Comparison of ENCODE assay signal across 13 mouse cellular contexts in genomic region chr11:102411061-102411460, GRCm38 (mm10). TPM values are rescaled to one million over a fixed set of nuclear protein-coding genes. Genes with fewer than 3 reads are reported as not detected.
DNase-seq lines count a peak whose midpoint lies in the region; ATAC-seq lines count a peak whose summit lies in the region.
"Had no signal": no experiment of that assay in that cellular context is flagged by ENCODE, and none has a peak within 500 bp of the region (broad histone marks: within the 10 kb centered on the region; RNA-seq: fewer than 3 reads in every experiment).

No protein-coding gene starts in this region.

- 0 out of 2 replicates have a peak overlapping the region, but pooled peaks have one; percentile 48 for H3K27ac ChIP-seq in kidney, embryonic 15.5 days
- H3K27ac ChIP-seq in liver, embryonic 15.5 days (replicated peaks): peak overlapping the region; percentile 53
- H3K27ac ChIP-seq in forebrain, embryonic 13.5 days: no peak overlapping the region
- H3K27ac ChIP-seq: embryonic facial prominence, embryonic 10.5 days had no signal

- no peak overlapping the region for H3K4me2 ChIP-seq in kidney, embryonic 15.5 days
- peak overlapping the region; percentile 38; the same call in 1 of the 2 replicates for H3K4me2 ChIP-seq in liver, embryonic 15.5 days
- H3K4me2 ChIP-seq in forebrain, embryonic 13.5 days: no peak overlapping the region
- H3K4me2 ChIP-seq: limb, embryonic 15.5 days had no signal

- 67% methylated on average over 3 of the region's 3 CpGs for WGBS in kidney, embryonic 15.5 days
- 72% methylated on average over 3 of the region's 3 CpGs for WGBS in liver, embryonic 15.5 days (ENCODE audit: insufficient replicate concordance)
- WGBS in forebrain, embryonic 13.5 days: 78% methylated on average over 3 of the region's 3 CpGs

- H3K9me3 ChIP-seq in kidney, embryonic 15.5 days (replicated peaks): no peaks in the 10 kb centered on the region
- H3K9me3 ChIP-seq in liver, embryonic 15.5 days (replicated peaks): no peaks in the 10 kb centered on the region
- H3K9me3 ChIP-seq in forebrain, embryonic 13.5 days (replicated peaks): no peaks in the 10 kb centered on the region
- H3K9me3 ChIP-seq: embryonic facial prominence, embryonic 10.5 days; limb, embryonic 15.5 days had no signal

- no peak overlapping the region for H3K4me3 ChIP-seq in kidney, embryonic 15.5 days (replicated peaks)
- no peak overlapping the region for H3K4me3 ChIP-seq in liver, embryonic 15.5 days (replicated peaks)
- H3K4me3 ChIP-seq in forebrain, embryonic 13.5 days: no peak overlapping the region
- H3K4me3 ChIP-seq: embryonic facial prominence, embryonic 10.5 days; limb, embryonic 15.5 days had no signal

- H3K4me1 ChIP-seq in kidney, embryonic 15.5 days: peaks cover 37% of the 10 kb centered on the region
- peaks cover 47% of the 10 kb centered on the region for H3K4me1 ChIP-seq in liver, embryonic 15.5 days (replicated peaks)
- peaks cover 16% of the 10 kb centered on the region for H3K4me1 ChIP-seq in forebrain, embryonic 13.5 days

- no peaks in the 10 kb centered on the region for H3K36me3 ChIP-seq in kidney, embryonic 15.5 days
- H3K36me3 ChIP-seq in liver, embryonic 15.5 days (replicated peaks): peaks cover 4% of the 10 kb centered on the region
- no peaks in the 10 kb centered on the region for H3K36me3 ChIP-seq in forebrain, embryonic 13.5 days (ENCODE audit: poor library complexity, severe bottlenecking)
- H3K36me3 ChIP-seq: embryonic facial prominence, embryonic 10.5 days; limb, embryonic 15.5 days had no signal

- H3K9ac ChIP-seq in kidney, embryonic 15.5 days: peak overlapping the region; percentile 31; the same call in 1 of the 2 replicates
- H3K9ac ChIP-seq in liver, embryonic 15.5 days: no peak overlapping the region
- no peak overlapping the region for H3K9ac ChIP-seq in forebrain, embryonic 13.5 days
- H3K9ac ChIP-seq: forebrain, postnatal 0 days; limb, embryonic 15.5 days had no signal

- DNase-seq in cerebellum, adult 9-10 months: peak; percentile 39
- no peak for DNase-seq in cerebellum, postnatal 4 days (ENCODE audit: low spot score in 2 of 2)
- no peak for DNase-seq in kidney, postnatal 4 days
- DNase-seq in 3T3-L1 (ENCODE audit: low read depth, low spot score): peak; percentile 58
- no peak for DNase-seq in thymus, postnatal 14 days

- ATAC-seq in kidney, embryonic 15.5 days (replicated peaks; ENCODE audit: low FRiP score): no peak
- no peak for ATAC-seq in liver, embryonic 15.5 days (ENCODE audit: insufficient read depth)
- ATAC-seq in forebrain, embryonic 13.5 days: no peak
- ATAC-seq: activated CD4-positive, CD25-positive, alpha-beta regulatory T cell, adult 4 months; Patski had no signal

- no peaks in the 10 kb centered on the region for H3K27me3 ChIP-seq in kidney, embryonic 15.5 days
- H3K27me3 ChIP-seq in liver, embryonic 15.5 days: peaks cover 17% of the 10 kb centered on the region
- no peaks in the 10 kb centered on the region for H3K27me3 ChIP-seq in forebrain, embryonic 13.5 days
- H3K27me3 ChIP-seq: limb, embryonic 15.5 days; Patski had no signal

RNA-seq across cellular contexts. Expression of gene Slc25a39, which starts 3.3 kb away (rescaled TPM):
- polyA plus RNA-seq in kidney, embryonic 15.5 days (2015; fragmentation: Nextera tagmentation; extraction: Ambion mirVana): 271 and 298 TPM in 2 replicates
- 451 and 525 TPM in 2 replicates for polyA plus RNA-seq in liver, embryonic 15.5 days (2015; fragmentation: Nextera tagmentation; extraction: Ambion mirVana)
- 157 and 159 TPM in 2 replicates for polyA plus RNA-seq in forebrain, embryonic 13.5 days (2015; fragmentation: Nextera tagmentation; extraction: Ambion mirVana)

RNA-seq across cellular contexts. Expression of gene Rundc3a, which starts 17.9 kb away (rescaled TPM):
- polyA plus RNA-seq in kidney, embryonic 15.5 days (2015; fragmentation: Nextera tagmentation; extraction: Ambion mirVana): 2.5 and 4.9 TPM in 2 replicates
- 2.2 and 2.4 TPM in 2 replicates for polyA plus RNA-seq in liver, embryonic 15.5 days (2015; fragmentation: Nextera tagmentation; extraction: Ambion mirVana)
- polyA plus RNA-seq in forebrain, embryonic 13.5 days (2015; fragmentation: Nextera tagmentation; extraction: Ambion mirVana): 93.9 and 94.8 TPM in 2 replicates

RNA-seq across cellular contexts. Expression of gene Grn, which starts 19.1 kb away (rescaled TPM):
- polyA plus RNA-seq in kidney, embryonic 15.5 days (2015; fragmentation: Nextera tagmentation; extraction: Ambion mirVana): 151 and 172 TPM in 2 replicates
- 94.8 and 121 TPM in 2 replicates for polyA plus RNA-seq in liver, embryonic 15.5 days (2015; fragmentation: Nextera tagmentation; extraction: Ambion mirVana)
- polyA plus RNA-seq in forebrain, embryonic 13.5 days (2015; fragmentation: Nextera tagmentation; extraction: Ambion mirVana): 49.5 and 53.9 TPM in 2 replicates

RNA-seq across cellular contexts. Expression of gene Fam171a2, which starts 36.4 kb away (rescaled TPM):
- 6.9 and 7.1 TPM in 2 replicates for polyA plus RNA-seq in kidney, embryonic 15.5 days (2015; fragmentation: Nextera tagmentation; extraction: Ambion mirVana)
- 0.28 and 0.61 TPM in 2 replicates for polyA plus RNA-seq in liver, embryonic 15.5 days (2015; fragmentation: Nextera tagmentation; extraction: Ambion mirVana)
- polyA plus RNA-seq in forebrain, embryonic 13.5 days (2015; fragmentation: Nextera tagmentation; extraction: Ambion mirVana): 8.5 and 9.3 TPM in 2 replicates
- polyA plus RNA-seq: activated CD4-positive, CD25-positive, alpha-beta regulatory T cell, adult 4 months had no signal

RNA-seq across cellular contexts. Expression of gene Slc4a1, which starts 45.1 kb away (rescaled TPM):
- polyA plus RNA-seq in kidney, embryonic 15.5 days (2015; fragmentation: Nextera tagmentation; extraction: Ambion mirVana): 12.8 and 20.2 TPM in 2 replicates
- polyA plus RNA-seq in liver, embryonic 15.5 days (2015; fragmentation: Nextera tagmentation; extraction: Ambion mirVana): 1,073 and 1,204 TPM in 2 replicates
- 2.6 and 6.5 TPM in 2 replicates for polyA plus RNA-seq in forebrain, embryonic 13.5 days (2015; fragmentation: Nextera tagmentation; extraction: Ambion mirVana)
- polyA plus RNA-seq: Patski had no signal

Comparison
In these comparisons a context has a peak if more than half of its experiments do, and no peak if none do; other contexts are left out.
1. DNase-seq: peak in cerebellum, adult 9-10 months (single experiment) and 3T3-L1 (single experiment); none in cerebellum, postnatal 4 days (0 of 2), kidney, postnatal 4 days (0 of 2) and thymus, postnatal 14 days (single experiment).
2. RNA of gene Rundc3a, which starts 17.9 kb away (polyA plus RNA-seq): 93.9 to 94.8 TPM in forebrain, embryonic 13.5 days; 2.5 to 4.9 TPM in kidney, embryonic 15.5 days and 2.2 to 2.4 TPM in liver, embryonic 15.5 days; every median in the first group is over 10 times any median in the second.